Mouse (Mus musculus) MEL (cell line): Measurements from ENCODE around the gene Tomm7.

Experiments
- CHD1 ChIP-seq: IDR thresholded peaks from 2 replicates; pipeline ENCODE4 v1.6.1; 2012; ENCODE audit warnings: low read depth, mild to moderate bottlenecking, inconsistent platforms, low read length, improper control_type of control experiment
- GATA1 ChIP-seq: IDR thresholded peaks from 2 replicates; pipeline ENCODE4 v1.6.1; 2011; ENCODE audit warnings: low read depth, low read length, improper control_type of control experiment
- MAFK ChIP-seq: IDR thresholded peaks from 2 replicates; pipeline ENCODE4 v1.6.1; 2011; ENCODE audit warnings: low read depth, mild to moderate bottlenecking, low read length, improper control_type of control experiment, borderline replicate concordance
- MAZ ChIP-seq: IDR thresholded peaks from 2 replicates; pipeline ENCODE4 v1.6.1; 2012; ENCODE audit warnings: low read depth, mild to moderate bottlenecking, inconsistent platforms, low read length, improper control_type of control experiment
- POLR2AphosphoS2 ChIP-seq: IDR thresholded peaks from 2 replicates; pipeline ENCODE4 v1.6.1; 2011; ENCODE audit warnings: low read length, improper control_type of control experiment
- ZMIZ1 ChIP-seq: IDR thresholded peaks from 2 replicates; pipeline ENCODE4 v1.6.1; 2012; ENCODE audit warnings: low read depth, mild to moderate bottlenecking, inconsistent platforms, low read length, improper control_type of control experiment, moderate library complexity

DNA sequence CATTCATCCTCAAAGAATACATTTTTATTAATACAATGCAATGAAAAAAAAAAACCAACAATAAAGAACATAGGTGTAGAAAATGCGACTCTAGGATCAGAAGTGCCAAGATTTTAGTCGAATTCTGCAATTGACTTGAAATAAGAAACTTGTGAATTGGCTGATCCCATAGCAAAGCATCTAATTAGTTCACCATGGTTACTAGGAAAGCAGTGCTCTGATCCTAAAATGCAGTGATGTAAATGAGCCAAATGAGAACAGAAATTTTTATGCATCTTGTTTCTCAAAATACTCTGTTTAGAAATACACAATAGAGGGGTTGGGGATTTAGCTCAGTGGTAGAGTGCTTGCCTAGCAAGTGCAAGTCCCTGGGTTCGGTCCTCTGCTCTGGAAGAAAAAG, 1.2 kb upstream of the Tomm7 start:
- TF ChIP-seq GATA1 = no peak
- no peak for TF ChIP-seq MAZ
- no peak for TF ChIP-seq ZMIZ1
- no peak for TF ChIP-seq MAFK
- no peak for TF ChIP-seq CHD1
- no peak for TF ChIP-seq POLR2AphosphoS2
